Mouse (Mus musculus) bone marrow, adult 2 months (tissue): ENCODE measurements around the gene Tnfsfm13.

ENCODE experiments used
- CTCF ChIP-seq: fragments of 200-500 bp; IDR thresholded peaks from 2 replicates; pipeline ENCODE4 v1.5.1; 2011; ENCODE audit warnings: low read length, control low read depth; ENCODE audit not compliant: control insufficient read depth, insufficient read depth
- POLR2A ChIP-seq: fragments of 200-500 bp; IDR thresholded peaks from 2 replicates; pipeline ENCODE4 v1.6.1; 2011; ENCODE audit warnings: low read depth, mild to moderate bottlenecking, control low read depth, low read length, borderline replicate concordance; ENCODE audit not compliant: control insufficient read depth

DNA sequence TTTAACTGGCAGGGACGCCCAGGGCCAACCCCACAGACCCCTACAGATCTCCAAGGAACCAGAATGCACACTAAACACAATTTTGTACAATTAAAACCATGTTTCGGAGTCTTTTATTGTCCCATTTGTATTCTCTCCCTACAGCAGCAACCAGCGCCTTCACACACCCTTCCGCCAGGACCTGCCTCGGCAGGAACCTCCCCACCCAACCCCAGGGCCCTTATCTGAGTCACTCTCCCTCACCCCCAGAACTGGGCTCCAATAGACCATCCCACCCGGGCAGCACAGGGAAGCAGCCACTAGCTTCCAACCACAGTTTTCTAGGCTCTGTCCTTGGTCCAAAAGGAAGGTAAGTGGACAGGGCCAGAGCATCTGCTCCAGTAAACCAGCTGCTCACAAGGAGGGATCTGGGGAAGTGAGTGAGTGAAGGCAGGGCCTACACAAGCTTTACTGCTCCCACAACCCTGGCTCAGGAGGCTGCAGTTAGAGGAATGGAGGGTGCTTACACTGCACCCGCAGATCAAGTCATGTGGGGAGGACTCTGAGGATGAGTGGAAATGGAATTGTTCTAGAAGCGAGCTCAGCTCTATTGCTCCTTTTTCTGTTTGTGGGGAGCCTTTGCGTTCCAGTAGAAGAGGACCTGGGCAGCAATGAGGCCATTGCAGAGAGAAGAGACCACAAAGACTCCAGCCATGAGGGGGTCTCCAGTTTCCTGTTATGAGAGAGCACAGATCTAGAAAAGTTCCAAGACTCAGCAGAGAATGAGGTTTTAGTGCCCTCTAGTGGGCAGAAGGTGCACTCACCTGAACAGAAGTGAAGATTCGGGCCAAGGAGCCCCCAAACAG, 39.1 kb downstream of the Tnfsfm13 start:
- TF ChIP-seq CTCF, result peak; percentile 78
- TF ChIP-seq POLR2A, result no peak
